Mouse (Mus musculus) natural killer cell, adult 2 months (primary cell): Measurements from ENCODE around the gene Mrpl4.
A peak's percentile ranks its signal among the peaks of the same experiment; 100 is the strongest.
"Not testable (repeated sequence)": the region's sequence is repeated elsewhere in the genome, so short reads cannot be mapped to it uniquely, and the experiment has no call there.

Source experiments
- DNase-seq, 2 experiments: peaks; one replicate each; pipeline ENCODE4 v3.0.0; 2022; ENCODE audit warnings: low spot score in 2 of 2

Gene Mrpl4

DNA sequence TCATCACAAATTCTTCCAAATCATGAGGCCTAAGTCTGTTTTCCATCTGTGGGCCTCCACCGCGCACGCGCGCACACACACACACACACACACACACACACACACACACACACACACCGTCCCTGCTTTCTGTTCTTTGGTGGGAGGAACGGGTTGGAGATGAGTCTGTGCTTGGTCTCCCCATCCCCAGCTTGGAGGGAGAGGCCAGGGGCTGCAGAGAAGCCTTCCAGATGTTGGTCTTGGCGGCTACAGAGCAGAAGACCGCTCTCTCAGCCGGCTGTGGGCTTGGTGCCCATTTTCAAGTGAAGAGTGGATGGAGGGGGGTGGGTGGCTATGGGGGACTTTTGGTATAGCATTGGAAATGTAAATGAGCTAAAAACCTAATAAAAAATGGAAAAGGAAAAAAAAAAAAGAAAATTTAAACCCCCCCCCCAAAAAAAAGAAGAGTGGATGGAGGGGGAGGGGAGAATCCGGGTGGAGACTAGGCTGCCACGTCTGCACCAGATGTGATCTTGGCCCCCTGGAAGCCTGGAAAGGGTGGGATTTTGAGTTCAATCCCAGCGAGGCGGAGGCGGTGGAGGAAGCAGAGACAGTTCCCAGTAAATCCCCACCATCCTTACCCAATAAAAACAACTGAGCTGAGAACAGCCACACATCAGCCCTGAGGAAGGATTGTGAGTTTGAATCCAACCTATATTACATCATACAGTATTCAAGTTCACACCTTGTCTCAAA lies 15.4 kb upstream of the Mrpl4 start:
- no peak for DNase-seq

DNA sequence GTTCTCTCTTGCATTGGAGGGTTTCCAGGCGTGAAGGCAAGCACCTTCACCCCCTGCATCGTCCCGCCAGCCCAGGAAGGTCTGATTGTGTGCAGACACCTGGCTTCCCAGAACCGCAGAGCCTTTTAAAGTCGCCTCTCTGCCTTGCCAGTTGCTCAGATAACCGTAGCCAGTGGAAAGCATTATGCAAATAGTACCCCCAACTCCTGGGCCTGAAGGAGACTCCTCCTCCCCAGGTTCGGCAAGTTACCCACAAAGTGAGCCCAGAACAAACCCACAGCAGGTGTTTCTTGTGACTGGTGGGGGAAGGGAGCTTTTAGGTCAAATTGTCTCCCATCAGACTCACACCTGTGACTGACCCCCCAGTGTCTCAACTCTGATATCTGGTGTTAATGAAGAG lies 14.6 kb upstream of the Mrpl4 start:
- no peak for DNase-seq

DNA sequence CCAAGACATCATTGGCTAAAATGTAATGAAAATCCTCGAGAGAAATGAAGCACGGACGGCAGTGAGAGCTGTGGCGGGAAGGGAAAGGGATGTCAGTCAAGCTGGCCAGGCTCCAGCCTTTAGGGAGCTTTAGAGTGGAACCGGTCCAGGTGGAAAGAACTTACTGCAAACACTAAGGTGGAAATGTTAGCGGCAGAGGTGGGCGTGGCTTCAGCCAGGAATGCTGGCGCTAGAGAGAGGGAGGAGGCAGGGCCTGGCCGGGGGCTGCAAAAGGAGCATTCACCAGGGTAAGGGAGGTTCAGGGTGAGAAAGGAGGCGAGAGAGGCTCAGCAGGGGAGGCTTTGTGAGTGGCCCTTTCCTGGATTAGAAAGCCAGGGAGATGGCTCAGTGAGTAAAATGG lies 11.7 kb upstream of the Mrpl4 start:
- DNase-seq: no peak

- no peak for DNase-seq
Observed at GRCm38 (mm10) chr9:20991587-20991986, 11.0 kb upstream of the Mrpl4 start.

- no peak for DNase-seq
Observed at GRCm38 (mm10) chr9:20993165-20993898, 9.2 kb upstream of the Mrpl4 start.

GRCm38 (mm10) chr9:20995069-20995468 lies 7.5 kb upstream of the Mrpl4 start:
- no peak for DNase-seq

DNA sequence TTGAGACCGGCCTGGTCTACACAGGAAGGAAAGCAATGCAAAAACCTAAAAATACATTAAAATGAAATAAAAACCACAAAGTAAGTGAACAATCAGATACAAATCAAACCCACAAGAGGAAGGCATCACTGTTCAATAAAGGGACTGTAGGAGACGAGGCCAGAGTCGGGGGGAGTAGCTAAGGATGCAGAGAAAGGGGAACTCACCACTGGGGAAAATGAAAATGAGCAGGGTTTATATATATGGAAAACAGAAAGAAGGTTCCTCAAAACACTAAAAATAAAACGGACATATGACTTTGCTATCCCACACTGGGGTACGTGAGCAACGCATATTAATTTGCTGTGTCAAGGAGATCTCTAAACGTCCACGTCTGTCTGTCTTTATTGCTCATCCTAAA lies 5.5 kb upstream of the Mrpl4 start:
- no peak for DNase-seq

- DNase-seq: peak in 1 of 2 experiments; percentile 17
Observed at GRCm38 (mm10) chr9:20998337-20998736, 4.2 kb upstream of the Mrpl4 start.

DNA sequence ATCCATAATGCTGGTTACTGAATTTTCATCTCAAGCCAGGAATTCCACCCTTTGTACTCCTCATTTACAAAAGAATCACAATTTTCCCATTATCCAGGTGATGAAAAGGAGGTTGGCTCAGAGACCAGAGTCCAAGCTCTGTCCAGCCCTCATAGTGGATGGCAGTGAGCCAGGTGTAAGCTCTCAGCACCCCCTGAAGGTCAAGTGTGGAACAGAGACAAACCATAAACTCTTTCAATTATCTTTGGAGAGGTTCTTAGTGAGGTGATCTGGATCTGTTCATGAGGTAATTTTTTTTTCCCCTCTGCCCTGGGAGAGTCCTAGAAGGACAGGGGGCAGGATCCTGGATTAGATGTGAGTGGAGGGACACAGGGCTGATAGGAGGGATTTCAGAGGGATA lies 1.7 kb upstream of the Mrpl4 start:
- peak in 1 of 2 experiments; percentile 18 for DNase-seq

DNA sequence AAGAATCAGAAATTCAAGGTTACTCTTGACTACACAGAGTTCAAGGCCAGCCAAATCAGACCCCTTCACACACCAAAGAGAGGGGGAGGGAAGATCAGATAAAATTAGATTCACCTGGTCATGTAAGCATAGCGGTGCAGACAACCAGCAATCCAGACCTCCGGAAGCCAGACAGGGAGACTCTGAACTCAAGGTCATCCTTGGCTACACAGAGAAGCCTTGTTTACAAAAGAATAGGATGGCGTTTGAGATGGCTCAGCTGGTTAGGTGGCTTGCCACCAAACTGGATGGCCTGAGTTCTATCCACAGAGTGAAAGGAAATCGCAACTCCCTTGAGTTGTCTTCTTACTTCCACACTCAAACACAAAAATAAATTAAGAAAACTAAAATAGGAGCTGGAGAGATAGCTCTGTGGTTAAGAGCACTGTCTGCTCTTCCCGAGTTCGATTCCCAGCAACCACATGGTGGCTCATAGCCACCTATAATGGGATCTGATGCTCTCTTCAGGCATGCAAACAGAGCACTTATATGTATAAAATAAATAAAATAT lies 812 bp upstream of the Mrpl4 start:
- no peak for DNase-seq

GRCm38 (mm10) chr9:21002270-21002626 lies 290 bp upstream of the Mrpl4 start:
- no peak for DNase-seq

- DNase-seq: no peak
Observed at GRCm38 (mm10) chr9:21007313-21007952, 4.9 kb downstream of the Mrpl4 start.

- no peak for DNase-seq
Observed at GRCm38 (mm10) chr9:21008007-21008406, 5.5 kb downstream of the Mrpl4 start.

- DNase-seq: no peak
Observed at GRCm38 (mm10) chr9:21010362-21010761, 7.8 kb downstream of the Mrpl4 start.

GRCm38 (mm10) chr9:21010939-21011541 lies 8.5 kb downstream of the Mrpl4 start:
- not testable (repeated sequence) for DNase-seq

- no peak for DNase-seq
Observed at GRCm38 (mm10) chr9:21011846-21012312, 9.3 kb downstream of the Mrpl4 start.

DNA sequence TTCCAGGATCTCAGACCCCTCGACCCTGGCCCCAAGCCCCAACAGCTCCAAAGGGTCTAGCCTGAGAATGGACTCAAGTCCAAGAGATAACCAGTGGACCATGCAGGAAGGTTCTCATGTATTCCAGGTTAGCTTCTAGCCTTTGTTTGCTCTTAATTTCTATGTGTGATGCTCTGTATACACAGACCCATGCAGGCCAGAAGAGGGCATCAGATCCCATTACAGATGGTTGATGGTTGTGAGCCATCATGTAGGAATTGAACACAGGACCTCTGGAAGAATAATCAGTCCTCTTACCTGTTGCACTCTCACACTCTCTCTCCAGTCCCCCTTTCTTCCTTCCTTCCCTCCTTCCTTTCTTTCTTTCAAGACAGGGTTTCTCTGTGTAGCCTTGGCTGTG lies 9.8 kb downstream of the Mrpl4 start:
- no peak for DNase-seq

- DNase-seq: peak; percentile 64 to 79
Observed at GRCm38 (mm10) chr9:21014691-21015570, 12.4 kb downstream of the Mrpl4 start.

DNA sequence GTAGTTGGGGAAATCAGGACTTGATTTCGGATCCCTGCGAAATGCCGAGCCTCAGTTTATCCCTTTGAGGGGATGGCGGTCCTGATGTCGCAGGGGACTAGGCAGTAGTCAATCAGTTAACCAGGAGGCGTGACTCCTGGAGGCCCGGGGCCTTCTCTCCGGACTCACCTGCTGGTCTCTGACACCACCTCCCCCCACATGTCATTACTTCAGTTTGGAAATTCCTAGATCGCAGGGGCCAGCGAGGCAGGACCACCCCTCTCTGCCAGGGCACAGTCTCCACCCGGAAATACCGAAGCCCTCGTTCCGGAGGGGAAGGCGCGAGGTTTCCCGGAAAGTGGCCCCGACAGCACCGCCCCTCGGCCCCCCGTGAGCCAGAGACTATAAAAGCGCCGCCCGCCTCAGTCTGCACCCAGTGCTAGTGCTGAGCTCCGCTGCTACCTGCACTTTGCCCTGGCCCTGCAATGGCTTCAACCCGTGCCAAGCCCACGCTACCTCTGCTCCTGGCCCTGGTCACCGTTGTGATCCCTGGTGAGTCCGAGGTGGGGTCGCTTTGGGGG lies 13.1 kb downstream of the Mrpl4 start, which contains the start of gene Icam1:
TSS of gene Icam1 (plus strand) at position 415 of the 560 bp plus-strand sequence.
- peak; percentile 84 to 89 for DNase-seq

- DNase-seq: peak; percentile 69 to 76
Observed at GRCm38 (mm10) chr9:21016331-21017176, 14.0 kb downstream of the Mrpl4 start.
